Mouse (Mus musculus) embryo, embryonic 9.5 days (tissue): ENCODE data around the gene Gm10842.
"Not testable (repeated sequence)": the region's sequence is repeated elsewhere in the genome, so short reads cannot be mapped to it uniquely, and the experiment has no call there.

Source experiments
- DNase-seq: peaks from one replicate; pipeline ENCODE4 v3.0.0-alpha.2; 2017; ENCODE audit errors: extremely low spot score

The Gm10842 gene

GRCm38 (mm10) chr11:105146593-105146992, at the start of gene Gm10842:
TSS of gene Gm10842 (plus strand) at chr11:105146893.
- DNase-seq = no peak

GRCm38 (mm10) chr11:105112448-105112847, 34.2 kb upstream of the Gm10842 start:
- not testable (repeated sequence) for DNase-seq

- DNase-seq = no peak
These were observed 28.9 kb upstream of the Gm10842 start for GRCm38 (mm10) chr11:105117814-105118213.

GRCm38 (mm10) chr11:105120551-105121061, 26.1 kb upstream of the Gm10842 start:
- DNase-seq = no peak

- not testable (repeated sequence) for DNase-seq
These were observed 24.9 kb upstream of the Gm10842 start for GRCm38 (mm10) chr11:105121792-105122191.

- peak; percentile 49 for DNase-seq
These were observed 22.7 kb upstream of the Gm10842 start for GRCm38 (mm10) chr11:105123986-105124385.

GRCm38 (mm10) chr11:105125735-105126519, 20.8 kb upstream of the Gm10842 start, which contains the start of gene Mettl2:
TSS of gene Mettl2 (plus strand) at chr11:105126425.
- peak; percentile 87 for DNase-seq

- DNase-seq = no peak
These were observed 20.1 kb upstream of the Gm10842 start for GRCm38 (mm10) chr11:105126520-105127029.

GRCm38 (mm10) chr11:105135692-105136091, 11.0 kb upstream of the Gm10842 start:
- no peak for DNase-seq

- not testable (repeated sequence) for DNase-seq
These were observed 9.4 kb upstream of the Gm10842 start for GRCm38 (mm10) chr11:105137255-105137654.

- DNase-seq = not testable (repeated sequence)
These were observed 6.2 kb upstream of the Gm10842 start for GRCm38 (mm10) chr11:105140512-105140911.

- no peak for DNase-seq
These were observed 5.6 kb upstream of the Gm10842 start for GRCm38 (mm10) chr11:105141115-105141514.

GRCm38 (mm10) chr11:105143564-105143963, 3.1 kb upstream of the Gm10842 start:
- no peak for DNase-seq

GRCm38 (mm10) chr11:105144084-105144483, 2.6 kb upstream of the Gm10842 start:
- DNase-seq = no peak

GRCm38 (mm10) chr11:105144508-105145210, 2.0 kb upstream of the Gm10842 start:
- DNase-seq = no peak

- DNase-seq = no peak
These were observed 1.5 kb upstream of the Gm10842 start for GRCm38 (mm10) chr11:105145211-105145610.

- no peak for DNase-seq
These were observed 2.7 kb downstream of the Gm10842 start for GRCm38 (mm10) chr11:105149353-105149752.

GRCm38 (mm10) chr11:105149766-105150165, 3.1 kb downstream of the Gm10842 start:
- no peak for DNase-seq

GRCm38 (mm10) chr11:105150691-105151090, 4.0 kb downstream of the Gm10842 start:
- no peak for DNase-seq

- DNase-seq = no peak
These were observed 4.7 kb downstream of the Gm10842 start for GRCm38 (mm10) chr11:105151226-105152016.

- DNase-seq = no peak
These were observed 5.3 kb downstream of the Gm10842 start for GRCm38 (mm10) chr11:105152017-105152300.

GRCm38 (mm10) chr11:105152357-105152899, 5.7 kb downstream of the Gm10842 start:
- no peak for DNase-seq
